Mouse (Mus musculus) hindbrain, embryonic 11.5 days (tissue): ENCODE measurements at regions not wholly inside any gene's neighbourhood (a gene's known extent, or its start where the extent isn't known, plus 50 kb on each side); places are given as distances from the start of the nearest gene placed in this dataset.

Experiments
- ATAC-seq: fragments of 200-750 bp; cut with Nextera tagmentation; 2 replicates; pipeline ENCODE4 v1.8.0; 2017; ENCODE audit warnings: mild to moderate bottlenecking, moderate TSS enrichment, moderate library complexity; ENCODE audit not compliant: low FRiP score
- DNase-seq: peaks from one replicate; pipeline ENCODE4 v3.0.0-alpha.2; 2015; ENCODE audit warnings: low spot score
- H3K27ac ChIP-seq: fragments of 300-500 bp; sonication (generic); 2 replicates; pipeline ENCODE4 v1.5.1; 2014; ENCODE audit warnings: mild to moderate bottlenecking, low read depth, low read length
- H3K27me3 ChIP-seq: fragments of 300-500 bp; sonication (generic); 2 replicates; pipeline ENCODE4 v1.6.1; 2014; ENCODE audit warnings: mild to moderate bottlenecking, low read length, moderate library complexity, mixed read lengths; ENCODE audit not compliant: control insufficient read depth, insufficient read depth
- H3K36me3 ChIP-seq: fragments of 300-500 bp; sonication (generic); 2 replicates; pipeline ENCODE4 v1.6.1; 2014; ENCODE audit warnings: mild to moderate bottlenecking, low read length, moderate library complexity, mixed read lengths; ENCODE audit not compliant: control insufficient read depth, insufficient read depth
- H3K4me1 ChIP-seq: fragments of 300-500 bp; sonication (generic); replicated peaks from 2 replicates; pipeline ENCODE4 v1.6.1; 2014; ENCODE audit warnings: low read length, mixed read lengths; ENCODE audit not compliant: control insufficient read depth, insufficient read depth
- H3K4me2 ChIP-seq: fragments of 300-500 bp; sonication (generic); replicated peaks from 2 replicates; pipeline ENCODE4 v1.6.1; 2014; ENCODE audit warnings: mild to moderate bottlenecking, low read depth, low read length
- H3K4me3 ChIP-seq: fragments of 300-500 bp; sonication (generic); 2 replicates; pipeline ENCODE4 v1.5.1; 2014; ENCODE audit warnings: low read depth, low read length
- H3K9ac ChIP-seq: fragments of 300-500 bp; sonication (generic); 2 replicates; pipeline ENCODE4 v1.6.1; 2014; ENCODE audit warnings: low read depth, low read length
- H3K9me3 ChIP-seq: fragments of 300-500 bp; sonication (generic); 2 replicates; pipeline ENCODE4 v1.6.1; 2016; ENCODE audit warnings: low read length; ENCODE audit not compliant: control insufficient read depth
- WGBS: fragments of 180-500 bp; shearing (Covaris S2); extraction: QIAGEN DNeasy Blood & Tissue Kit; methylation state at CpG from one replicate; pipeline ENCODE4 v1.1.7; 2014; 5-methylcytosine and 5-hydroxymethylcytosine counted together

GRCm38 (mm10) chr8:97942921-97943320 is 1473.3 kb downstream of the Cdh8 start:
- Histone ChIP-seq H3K4me1 (no peaks in the 10 kb centered on the region), H3K27me3 (no peaks in the 10 kb centered on the region), H3K27ac (no peak overlapping the region), H3K4me3 (no peak overlapping the region), H3K9me3 (no peaks in the 10 kb centered on the region), H3K9ac (no peak overlapping the region), H3K36me3 (no peaks in the 10 kb centered on the region), H3K4me2 (no peak overlapping the region)
- DNase-seq (peak; percentile 29), ATAC-seq (peak; percentile 93)
- WGBS = 35% methylated on average over 2 of the region's 2 CpGs

- Histone ChIP-seq H3K27me3 (no peaks in the 10 kb centered on the region), H3K9me3 (no peaks in the 10 kb centered on the region), H3K27ac (no peak overlapping the region), H3K36me3 (no peaks in the 10 kb centered on the region), H3K4me3 (no peak overlapping the region), H3K4me1 (no peaks in the 10 kb centered on the region), H3K9ac (no peak overlapping the region), H3K4me2 (no peak overlapping the region)
- 86% methylated on average over 3 of the region's 3 CpGs for WGBS
- DNase-seq (no peak), ATAC-seq (no peak)
Measured at GRCm38 (mm10) chr8:97936836-97937235, 1479.4 kb downstream of the Cdh8 start.
